Mouse (Mus musculus) brain, embryonic 14.5 days (tissue): ENCODE data around the gene Coq8b.

Source experiments
- CTCF ChIP-seq: fragments of 200-500 bp; IDR thresholded peaks from 2 replicates; pipeline ENCODE4 v1.5.1; 2012; ENCODE audit warnings: inconsistent platforms, mild to moderate bottlenecking, moderate library complexity, borderline replicate concordance; ENCODE audit not compliant: insufficient read depth, insufficient read length; ENCODE audit errors: extremely low read depth
- POLR2A ChIP-seq: fragments of 200-500 bp; IDR thresholded peaks from 2 replicates; pipeline ENCODE4 v1.6.1; 2012; ENCODE audit warnings: mild to moderate bottlenecking, inconsistent platforms, borderline replicate concordance; ENCODE audit not compliant: poor library complexity, insufficient read depth, insufficient read length, severe bottlenecking; ENCODE audit errors: extremely low read depth

GRCm38 (mm10) chr7:27227676-27228075 lies 5.1 kb upstream of the Coq8b start:
- TF ChIP-seq CTCF (no peak), POLR2A (no peak)
